Mouse (Mus musculus) limb, embryonic 13.5 days (tissue): ENCODE results near the gene Mcur1. TPM values are rescaled to one million over a fixed set of nuclear protein-coding genes. Genes with fewer than 3 reads are reported as not detected.
A peak's percentile ranks its signal among the peaks of the same experiment; 100 is the strongest.

Experiments used
- ATAC-seq: fragments of 200-750 bp; cut with Nextera tagmentation; 2 replicates; pipeline ENCODE4 v1.8.0; 2017; ENCODE audit warnings: low read depth, moderate number of reproducible peaks, moderate TSS enrichment; ENCODE audit not compliant: low FRiP score
- H3K27ac ChIP-seq: fragments of 300-500 bp; sonication (generic); 2 replicates; pipeline ENCODE4 v1.5.1; 2015; ENCODE audit warnings: inconsistent platforms, mild to moderate bottlenecking, moderate library complexity
- H3K27me3 ChIP-seq: fragments of 300-500 bp; sonication (generic); 2 replicates; pipeline ENCODE4 v1.6.1; 2015; ENCODE audit warnings: mild to moderate bottlenecking, inconsistent platforms
- H3K36me3 ChIP-seq: fragments of 300-500 bp; sonication (generic); 2 replicates; pipeline ENCODE4 v1.6.1; 2015; ENCODE audit warnings: inconsistent platforms, mild to moderate bottlenecking, moderate library complexity
- H3K4me1 ChIP-seq: fragments of 300-500 bp; sonication (generic); 2 replicates; pipeline ENCODE4 v1.6.1; 2015; ENCODE audit warnings: inconsistent platforms
- H3K4me2 ChIP-seq: fragments of 300-500 bp; sonication (generic); replicated peaks from 2 replicates; pipeline ENCODE4 v1.6.1; 2015; ENCODE audit warnings: inconsistent platforms, mild to moderate bottlenecking, moderate library complexity
- H3K4me3 ChIP-seq: fragments of 300-500 bp; sonication (generic); 2 replicates; pipeline ENCODE4 v1.5.1; 2015; ENCODE audit warnings: moderate library complexity, mild to moderate bottlenecking, inconsistent platforms
- H3K9ac ChIP-seq: fragments of 300-500 bp; sonication (generic); 2 replicates; pipeline ENCODE4 v1.6.1; 2015; ENCODE audit warnings: mild to moderate bottlenecking, inconsistent platforms
- H3K9me3 ChIP-seq: fragments of 300-500 bp; sonication (generic); 2 replicates; pipeline ENCODE4 v1.6.1; 2016; ENCODE audit warnings: inconsistent platforms
- WGBS: fragments of 180-500 bp; shearing (Covaris S2); methylation state at CpG from one replicate; pipeline ENCODE4 v1.1.7; 2015; 5-methylcytosine and 5-hydroxymethylcytosine counted together
- polyA plus RNA-seq: library from polyadenylated mRNA; unstranded; fragments of >200 nt; fragmentation: Nextera tagmentation; extraction: Ambion mirVana; gene quantifications from 2 replicates; pipeline ENCODE4 v1.2.1, GENCODE M21; 2015

Mcur1 gene
- polyA plus RNA-seq, 1 experiment from 2014 or later, result 16.7 TPM

GRCm38 (mm10) chr13:43583504-43583903 is 23.5 kb upstream of the Mcur1 start:
- peaks cover 27% of the 10 kb centered on the region for H3K4me1 ChIP-seq
- H3K27ac ChIP-seq, result no peak overlapping the region
- H3K27me3 ChIP-seq, result no peaks in the 10 kb centered on the region
- no peaks in the 10 kb centered on the region for H3K36me3 ChIP-seq
- ATAC-seq, result no peak
- no peak overlapping the region for H3K4me3 ChIP-seq
- no peaks in the 10 kb centered on the region for H3K9me3 ChIP-seq
- WGBS, result 37% methylated on average over 8 of the region's 8 CpGs
- no peak overlapping the region for H3K9ac ChIP-seq
- no peak overlapping the region for H3K4me2 ChIP-seq

GRCm38 (mm10) chr13:43582961-43583360 is 23.0 kb upstream of the Mcur1 start:
- Histone ChIP-seq H3K9ac (no peak overlapping the region), H3K4me2 (peak overlapping the region; percentile 24), H3K9me3 (no peaks in the 10 kb centered on the region), H3K4me1 (peaks cover 22% of the 10 kb centered on the region), H3K4me3 (no peak overlapping the region), H3K36me3 (no peaks in the 10 kb centered on the region), H3K27me3 (no peaks in the 10 kb centered on the region), H3K27ac (no peak overlapping the region)
- no peak for ATAC-seq
- WGBS, result 49% methylated on average over 16 of the region's 16 CpGs

- no peak for ATAC-seq
- no peak overlapping the region for H3K4me2 ChIP-seq
- 81% methylated on average over 5 of the region's 5 CpGs for WGBS
- no peak overlapping the region for H3K27ac ChIP-seq
- no peaks in the 10 kb centered on the region for H3K36me3 ChIP-seq
- H3K4me3 ChIP-seq, result no peak overlapping the region
- H3K4me1 ChIP-seq, result peaks cover 19% of the 10 kb centered on the region
- no peaks in the 10 kb centered on the region for H3K9me3 ChIP-seq
- no peak overlapping the region for H3K9ac ChIP-seq
- H3K27me3 ChIP-seq, result no peaks in the 10 kb centered on the region
Measured at GRCm38 (mm10) chr13:43580661-43581060, 20.7 kb upstream of the Mcur1 start.

- WGBS, result 24% methylated on average over 18 of the region's 18 CpGs
- no peaks in the 10 kb centered on the region for H3K36me3 ChIP-seq
- ATAC-seq, result no peak
- H3K27ac ChIP-seq, result no peak overlapping the region
- no peaks in the 10 kb centered on the region for H3K9me3 ChIP-seq
- peaks cover 19% of the 10 kb centered on the region for H3K4me1 ChIP-seq
- no peaks in the 10 kb centered on the region for H3K27me3 ChIP-seq
- H3K4me2 ChIP-seq, result 0 out of 2 replicates have a peak overlapping the region, but pooled peaks have one; percentile 10
- H3K9ac ChIP-seq, result no peak overlapping the region
- no peak overlapping the region for H3K4me3 ChIP-seq
Measured at GRCm38 (mm10) chr13:43579740-43580139, 19.7 kb upstream of the Mcur1 start.

GRCm38 (mm10) chr13:43577766-43578165 is 17.8 kb upstream of the Mcur1 start:
- Histone ChIP-seq H3K27me3 (no peaks in the 10 kb centered on the region), H3K36me3 (no peaks in the 10 kb centered on the region), H3K4me2 (no peak overlapping the region), H3K4me3 (no peak overlapping the region), H3K27ac (no peak overlapping the region), H3K4me1 (peaks cover 11% of the 10 kb centered on the region), H3K9me3 (no peaks in the 10 kb centered on the region), H3K9ac (no peak overlapping the region)
- no peak for ATAC-seq
- 88% methylated on average over 12 of the region's 12 CpGs for WGBS

GRCm38 (mm10) chr13:43577254-43577653 is 17.3 kb upstream of the Mcur1 start:
- H3K27me3 ChIP-seq, result no peaks in the 10 kb centered on the region
- no peak overlapping the region for H3K27ac ChIP-seq
- peaks cover 8% of the 10 kb centered on the region for H3K4me1 ChIP-seq
- no peak overlapping the region for H3K4me2 ChIP-seq
- H3K9me3 ChIP-seq, result no peaks in the 10 kb centered on the region
- H3K36me3 ChIP-seq, result no peaks in the 10 kb centered on the region
- no peak for ATAC-seq
- H3K9ac ChIP-seq, result no peak overlapping the region
- H3K4me3 ChIP-seq, result no peak overlapping the region
- 69% methylated on average over 5 of the region's 5 CpGs for WGBS

- H3K4me1 ChIP-seq, result peaks cover 8% of the 10 kb centered on the region
- 93% methylated on average over 5 of the region's 5 CpGs for WGBS
- no peak overlapping the region for H3K4me2 ChIP-seq
- no peak overlapping the region for H3K4me3 ChIP-seq
- no peaks in the 10 kb centered on the region for H3K27me3 ChIP-seq
- no peak overlapping the region for H3K27ac ChIP-seq
- no peaks in the 10 kb centered on the region for H3K9me3 ChIP-seq
- no peak overlapping the region for H3K9ac ChIP-seq
- no peak for ATAC-seq
- no peaks in the 10 kb centered on the region for H3K36me3 ChIP-seq
Measured at GRCm38 (mm10) chr13:43575431-43575830, 15.4 kb upstream of the Mcur1 start.

GRCm38 (mm10) chr13:43573979-43574378 is 14.0 kb upstream of the Mcur1 start:
- no peaks in the 10 kb centered on the region for H3K36me3 ChIP-seq

GRCm38 (mm10) chr13:43567141-43567891 is 7.3 kb upstream of the Mcur1 start:
- Histone ChIP-seq H3K9me3 (no peaks in the 10 kb centered on the region), H3K4me1 (peaks cover 9% of the 10 kb centered on the region), H3K4me2 (no peak overlapping the region), H3K9ac (no peak overlapping the region), H3K4me3 (no peak overlapping the region), H3K27me3 (no peaks in the 10 kb centered on the region), H3K27ac (no peak overlapping the region), H3K36me3 (no peaks in the 10 kb centered on the region)
- 67% methylated on average over 24 of the region's 25 CpGs for WGBS
- no peak for ATAC-seq

More at GRCm38 (mm10) chr13:43573979-43574378, 14.0 kb upstream of the Mcur1 start:
- H3K9ac ChIP-seq, result no peak overlapping the region
- H3K27ac ChIP-seq, result no peak overlapping the region
- ATAC-seq, result no peak
- no peaks in the 10 kb centered on the region for H3K27me3 ChIP-seq
- H3K9me3 ChIP-seq, result no peaks in the 10 kb centered on the region
- WGBS, result 84% methylated on average over 2 of the region's 2 CpGs
- H3K4me1 ChIP-seq, result no peaks in the 10 kb centered on the region
- H3K4me3 ChIP-seq, result no peak overlapping the region
- no peak overlapping the region for H3K4me2 ChIP-seq

GRCm38 (mm10) chr13:43566184-43566583 is 6.2 kb upstream of the Mcur1 start:
- H3K4me1 ChIP-seq, result peaks cover 11% of the 10 kb centered on the region
- ATAC-seq, result no peak
- H3K9ac ChIP-seq, result no peak overlapping the region
- no peaks in the 10 kb centered on the region for H3K36me3 ChIP-seq
- H3K27me3 ChIP-seq, result no peaks in the 10 kb centered on the region
- 90% methylated on average over 8 of the region's 8 CpGs for WGBS
- H3K27ac ChIP-seq, result no peak overlapping the region
- no peaks in the 10 kb centered on the region for H3K9me3 ChIP-seq
- H3K4me3 ChIP-seq, result no peak overlapping the region
- H3K4me2 ChIP-seq, result no peak overlapping the region

- H3K27me3 ChIP-seq, result no peaks in the 10 kb centered on the region
- WGBS, result 14% methylated on average over 9 of the region's 9 CpGs
- peaks cover 19% of the 10 kb centered on the region for H3K4me1 ChIP-seq
- no peak for ATAC-seq
- H3K27ac ChIP-seq, result no peak overlapping the region
- no peak overlapping the region for H3K4me2 ChIP-seq
- no peaks in the 10 kb centered on the region for H3K9me3 ChIP-seq
- H3K36me3 ChIP-seq, result no peaks in the 10 kb centered on the region
- H3K4me3 ChIP-seq, result no peak overlapping the region
- no peak overlapping the region for H3K9ac ChIP-seq
Measured at GRCm38 (mm10) chr13:43565346-43565745, 5.4 kb upstream of the Mcur1 start.

- H3K4me2 ChIP-seq, result no peak overlapping the region
- ATAC-seq, result no peak
- no peak overlapping the region for H3K9ac ChIP-seq
- H3K27me3 ChIP-seq, result no peaks in the 10 kb centered on the region
- no peak overlapping the region for H3K4me3 ChIP-seq
- no peak overlapping the region for H3K27ac ChIP-seq
- 85% methylated on average over 5 of the region's 5 CpGs for WGBS
- H3K9me3 ChIP-seq, result no peaks in the 10 kb centered on the region
- no peaks in the 10 kb centered on the region for H3K36me3 ChIP-seq
- peaks cover 20% of the 10 kb centered on the region for H3K4me1 ChIP-seq
Measured at GRCm38 (mm10) chr13:43564733-43565132, 4.7 kb upstream of the Mcur1 start.

GRCm38 (mm10) chr13:43562726-43563125 is 2.7 kb upstream of the Mcur1 start:
- Histone ChIP-seq H3K4me1 (peaks cover 34% of the 10 kb centered on the region), H3K9me3 (no peaks in the 10 kb centered on the region), H3K27ac (no peak overlapping the region), H3K9ac (no peak overlapping the region), H3K36me3 (no peaks in the 10 kb centered on the region), H3K4me2 (no peak overlapping the region), H3K27me3 (no peaks in the 10 kb centered on the region), H3K4me3 (no peak overlapping the region)
- ATAC-seq, result no peak
- WGBS, result 83% methylated on average over 5 of the region's 5 CpGs
